Mouse (Mus musculus) E14TG2a.4 (cell line): ENCODE results near the gene Ank2.

Source experiments
- H3K27me3 ChIP-seq: 2 replicates; pipeline ENCODE4 v1.6.1; 2014; ENCODE audit warnings: low read length, control low read depth; ENCODE audit not compliant: insufficient read depth
- H3K36me3 ChIP-seq: 2 replicates; pipeline ENCODE4 v1.6.1; 2014; ENCODE audit warnings: low read length, control low read depth; ENCODE audit not compliant: insufficient read depth
- H3K4me1 ChIP-seq: replicated peaks from 2 replicates; pipeline ENCODE4 v1.6.1; 2014; ENCODE audit warnings: low read depth, low read length, control low read depth
- H3K4me3 ChIP-seq: replicated peaks from 2 replicates; pipeline ENCODE4 v1.5.1; 2014; ENCODE audit warnings: mild to moderate bottlenecking, low read length
- H3K9me3 ChIP-seq: 2 replicates; pipeline ENCODE4 v1.6.1; 2014; ENCODE audit warnings: low read length, control low read depth
- CTCF ChIP-seq: conservative IDR thresholded peaks from 2 replicates; pipeline ENCODE4 v1.5.1; 2014; ENCODE audit warnings: low read length
- NANOG ChIP-seq: IDR thresholded peaks from 2 replicates; pipeline ENCODE4 v1.6.1; 2014; ENCODE audit warnings: borderline replicate concordance, low read length, mixed read lengths
- POU5F1 ChIP-seq: IDR thresholded peaks from 2 replicates; pipeline ENCODE4 v1.6.1; 2014; ENCODE audit warnings: low read length, borderline replicate concordance

Ank2 gene

DNA sequence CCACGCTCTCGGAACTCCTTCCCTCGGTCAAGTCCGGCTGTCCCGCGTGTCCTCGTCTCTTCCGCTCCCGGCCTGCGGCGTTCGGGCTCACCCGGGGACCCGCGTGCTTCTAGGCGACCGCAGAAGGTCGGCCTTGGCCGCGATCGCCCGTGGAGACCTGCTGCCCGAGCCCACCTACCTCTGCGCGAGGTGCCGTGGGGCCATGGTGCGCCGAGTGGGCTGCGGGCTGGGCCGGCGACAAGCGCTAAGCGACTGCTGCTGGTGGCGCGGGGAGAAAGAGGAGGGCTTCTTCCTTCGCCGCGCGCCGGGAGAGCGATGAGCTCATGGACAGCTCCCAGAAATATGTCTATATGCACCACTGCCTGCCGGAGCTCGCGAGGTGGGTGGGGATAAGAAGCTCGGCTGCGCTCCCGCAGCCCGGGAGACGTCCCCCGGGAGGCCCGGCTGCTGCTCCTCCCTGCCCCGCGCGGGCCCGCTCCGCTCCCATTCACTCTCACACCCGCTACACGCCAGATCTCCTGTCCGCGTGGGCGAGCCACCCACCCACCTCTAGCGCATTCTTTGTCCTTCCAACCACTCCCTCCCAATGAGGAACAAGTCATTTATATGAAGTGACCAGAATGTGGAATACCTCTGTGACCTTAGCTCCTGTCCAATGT is at the start of gene Ank2:
Gene Ank2 (minus strand): TSS at position 609 of the 659 bp plus-strand sequence.
- Histone ChIP-seq H3K36me3 (no peaks in the 10 kb centered on the region), H3K4me1 (peaks cover 16% of the 10 kb centered on the region), H3K4me3 (peak within 1 kb of the TSS; percentile 79), H3K27me3 (peaks cover 33% of the 10 kb centered on the region), H3K9me3 (no peaks in the 10 kb centered on the region)
- TF ChIP-seq NANOG: no peak
- TF ChIP-seq CTCF: no peak
- TF ChIP-seq POU5F1: no peak

DNA sequence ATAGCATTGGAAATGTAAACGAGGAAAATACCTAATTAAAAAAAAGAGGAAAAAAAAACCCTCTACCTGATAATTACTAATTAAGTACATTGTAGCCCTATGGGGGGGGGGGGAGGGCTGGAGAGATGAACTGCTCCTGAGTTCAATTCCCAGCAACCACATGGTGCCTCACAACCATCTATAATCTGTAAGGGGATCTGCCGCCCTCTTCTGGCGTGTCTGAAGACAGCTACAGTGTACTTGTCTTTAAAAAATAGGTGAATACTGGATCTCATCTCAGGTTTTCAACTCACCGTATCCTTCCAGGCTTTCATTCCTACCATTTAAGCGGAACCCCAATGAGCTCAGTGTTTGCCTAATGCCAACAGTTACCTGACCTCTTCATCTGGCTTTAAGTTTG is 48.7 kb upstream of the Ank2 start:
- Histone ChIP-seq H3K36me3 (peaks cover 31% of the 10 kb centered on the region), H3K9me3 (no peaks in the 10 kb centered on the region), H3K27me3 (no peaks in the 10 kb centered on the region), H3K4me1 (peaks cover 32% of the 10 kb centered on the region), H3K4me3 (no peak overlapping the region)
- TF ChIP-seq CTCF: no peak

DNA sequence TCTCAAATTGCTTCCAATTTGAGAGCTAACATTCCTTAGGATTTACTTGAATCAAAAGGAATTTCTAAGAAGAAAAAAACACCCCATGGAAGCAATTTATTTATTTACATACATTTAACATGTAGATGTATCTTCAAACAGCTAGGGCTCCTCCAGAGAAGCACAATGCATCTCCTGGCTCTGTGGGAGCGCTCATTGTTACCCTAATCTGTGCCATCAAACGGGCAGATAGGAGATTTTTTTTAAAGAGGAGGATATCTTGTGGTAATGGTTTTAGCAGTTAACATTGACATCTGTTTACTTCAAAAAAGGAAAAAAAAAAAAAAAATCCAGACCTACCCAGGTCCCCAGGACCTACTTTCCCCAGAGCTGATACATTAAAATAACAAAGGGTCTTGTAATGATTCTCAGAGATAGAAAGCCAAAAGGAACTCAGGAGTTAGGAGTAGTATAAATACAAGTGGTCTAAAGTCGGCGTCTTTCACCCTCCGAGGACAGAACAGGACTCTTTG is 45.5 kb upstream of the Ank2 start:
- TF ChIP-seq NANOG (peak; percentile 96), CTCF (no peak), POU5F1 (0 out of 2 replicates have a peak, but pooled peaks have one; percentile 15)
- Histone ChIP-seq H3K9me3 (no peaks in the 10 kb centered on the region), H3K36me3 (peaks cover 51% of the 10 kb centered on the region), H3K4me3 (peak overlapping the region; percentile 13; the same call in 1 of the 2 replicates), H3K27me3 (no peaks in the 10 kb centered on the region), H3K4me1 (peaks cover 31% of the 10 kb centered on the region)

DNA sequence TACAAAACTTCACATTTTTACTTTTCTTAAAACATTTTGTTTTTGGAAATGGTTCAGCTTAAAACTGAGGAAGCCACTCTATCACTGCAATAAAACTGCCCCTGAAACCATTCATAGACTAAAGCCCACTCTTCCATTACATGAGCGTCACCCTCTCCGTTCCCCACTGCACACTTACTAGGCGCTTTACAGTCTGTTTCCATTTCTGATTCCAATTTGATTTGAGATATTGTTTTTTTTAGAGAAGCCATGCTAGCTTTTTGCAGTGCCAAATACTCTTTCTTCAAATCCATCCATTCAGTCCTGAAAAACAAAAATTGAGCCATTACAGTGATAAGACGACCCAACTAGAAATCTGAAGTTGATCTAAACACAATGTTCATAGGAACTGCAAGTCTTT is 44.8 kb upstream of the Ank2 start:
- Histone ChIP-seq H3K36me3 (peaks cover 55% of the 10 kb centered on the region), H3K4me1 (peaks cover 31% of the 10 kb centered on the region), H3K9me3 (no peaks in the 10 kb centered on the region), H3K27me3 (no peaks in the 10 kb centered on the region), H3K4me3 (no peak overlapping the region)
- TF ChIP-seq CTCF (no peak), NANOG (no peak), POU5F1 (no peak)

DNA sequence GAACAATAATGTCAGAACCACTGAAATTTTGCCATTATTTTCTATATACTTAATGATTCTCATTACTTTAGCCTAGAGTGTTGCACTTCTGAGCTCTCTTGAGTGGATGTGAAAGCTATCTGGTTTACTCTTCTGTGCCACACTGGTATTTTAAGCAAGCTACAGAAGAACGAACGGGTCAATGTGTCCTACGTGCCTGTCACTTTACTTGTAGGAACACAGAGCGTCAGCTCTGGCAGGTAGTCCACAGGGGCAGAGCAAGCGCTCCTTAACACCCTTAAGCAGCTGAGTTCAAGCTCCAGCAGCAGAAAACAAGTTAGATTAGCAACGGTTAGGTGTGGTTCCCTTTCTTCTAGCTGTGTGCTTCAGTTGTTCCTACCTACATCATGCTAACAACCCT is 40.0 kb upstream of the Ank2 start:
- Histone ChIP-seq H3K9me3 (no peaks in the 10 kb centered on the region), H3K36me3 (peaks cover 45% of the 10 kb centered on the region), H3K27me3 (no peaks in the 10 kb centered on the region), H3K4me3 (no peak overlapping the region), H3K4me1 (peaks cover 23% of the 10 kb centered on the region)
- TF ChIP-seq POU5F1 (no peak), CTCF (no peak), NANOG (no peak)

DNA sequence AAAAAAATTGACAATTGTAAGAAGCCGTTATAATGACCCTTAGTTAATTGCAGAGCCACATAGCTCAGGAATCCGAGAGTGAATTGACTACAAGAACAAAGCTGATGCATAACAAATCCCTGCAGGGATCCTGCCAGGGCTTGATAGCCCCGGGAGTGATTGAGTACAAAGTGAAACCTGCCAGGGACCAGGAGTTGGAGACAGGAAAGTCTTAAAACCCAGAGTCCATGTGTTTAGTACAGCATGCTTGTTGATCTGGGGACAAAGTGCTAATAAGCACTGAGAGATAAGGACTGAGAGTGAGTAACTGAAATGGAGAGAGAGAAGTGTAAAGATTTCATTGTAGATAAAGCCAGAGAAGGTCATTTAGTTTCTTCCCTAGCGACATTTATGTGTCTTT is 31.1 kb upstream of the Ank2 start:
- Histone ChIP-seq H3K4me3 (no peak overlapping the region), H3K36me3 (no peaks in the 10 kb centered on the region), H3K9me3 (peaks cover 18% of the 10 kb centered on the region), H3K4me1 (peaks cover 4% of the 10 kb centered on the region), H3K27me3 (no peaks in the 10 kb centered on the region)
- TF ChIP-seq CTCF (no peak), NANOG (peak; percentile 85), POU5F1 (peak; percentile 92)

DNA sequence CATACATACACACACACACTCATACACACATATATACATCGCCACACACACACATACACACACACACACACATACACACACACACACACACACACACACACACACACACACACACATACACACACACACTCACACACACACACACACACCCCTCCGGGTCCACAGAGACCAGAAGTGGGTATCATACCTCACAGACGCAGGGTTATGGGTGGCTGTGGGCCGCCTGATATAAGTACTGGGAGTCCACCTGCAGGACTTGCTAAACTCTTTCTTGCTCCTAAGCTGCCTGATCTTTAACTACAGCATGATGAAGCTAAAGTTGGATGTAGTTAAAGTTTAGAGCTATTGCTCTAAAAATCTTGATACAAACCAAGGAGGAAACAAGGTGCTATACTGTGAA is 30.7 kb upstream of the Ank2 start:
- H3K9me3 ChIP-seq: peaks cover 18% of the 10 kb centered on the region
- no peaks in the 10 kb centered on the region for H3K27me3 ChIP-seq
- H3K4me3 ChIP-seq: no peak overlapping the region
- no peaks in the 10 kb centered on the region for H3K36me3 ChIP-seq
- H3K4me1 ChIP-seq: peaks cover 4% of the 10 kb centered on the region
- no peak for TF ChIP-seq NANOG
- no peak for TF ChIP-seq CTCF
- no peak for TF ChIP-seq POU5F1

DNA sequence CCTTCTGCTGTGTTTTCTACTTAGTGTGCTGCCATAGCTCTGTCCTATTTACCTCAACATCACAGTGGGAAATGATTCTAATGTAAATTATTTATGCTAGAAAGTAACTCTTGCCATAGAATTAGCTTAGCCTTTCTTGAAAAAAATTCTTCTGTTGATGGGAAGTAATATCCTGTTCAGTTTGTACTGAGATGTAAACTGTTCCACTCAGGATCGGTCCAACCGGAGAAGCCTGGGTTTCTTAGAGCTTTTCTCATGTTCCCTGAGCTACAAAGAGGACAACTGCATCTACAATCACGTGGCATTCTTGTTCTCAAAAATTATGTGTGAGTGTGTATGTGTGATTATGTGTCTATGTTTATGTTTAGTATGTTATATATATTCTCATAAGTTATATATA is 30.1 kb upstream of the Ank2 start:
- Histone ChIP-seq H3K4me1 (peaks cover 4% of the 10 kb centered on the region), H3K27me3 (no peaks in the 10 kb centered on the region), H3K9me3 (peaks cover 18% of the 10 kb centered on the region), H3K36me3 (no peaks in the 10 kb centered on the region), H3K4me3 (no peak overlapping the region)
- no peak for TF ChIP-seq CTCF

DNA sequence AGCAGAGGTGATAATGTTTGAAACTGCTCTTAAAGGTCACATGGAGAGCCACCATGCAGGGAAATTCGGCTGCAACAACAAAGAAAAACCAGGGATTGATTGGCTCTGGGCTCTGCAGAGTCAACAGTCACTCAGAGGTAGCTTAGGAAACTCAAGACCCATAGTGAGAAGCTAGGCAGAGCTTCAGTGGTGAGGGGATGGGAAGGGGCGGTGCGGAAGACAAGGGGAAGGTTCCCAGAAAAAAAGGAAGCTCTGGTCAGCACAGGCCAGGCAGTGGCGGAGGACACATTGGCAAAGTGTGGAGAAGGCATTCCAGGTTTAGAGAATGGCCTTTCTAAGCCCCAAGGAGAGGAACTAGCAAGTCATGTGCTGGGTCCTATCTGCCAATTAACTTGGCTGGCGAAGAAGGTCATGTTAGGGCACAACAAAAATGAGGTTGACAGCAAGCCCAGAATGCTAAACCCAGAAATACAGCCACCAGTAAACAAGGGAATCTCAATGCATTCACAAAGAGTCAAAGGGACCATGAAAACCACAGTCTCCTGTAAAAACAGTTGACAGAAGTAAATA is 28.4 kb upstream of the Ank2 start:
- no peak for TF ChIP-seq POU5F1
- no peak for TF ChIP-seq CTCF
- Histone ChIP-seq H3K9me3 (peaks cover 11% of the 10 kb centered on the region), H3K27me3 (no peaks in the 10 kb centered on the region), H3K4me1 (peaks cover 4% of the 10 kb centered on the region), H3K4me3 (no peak overlapping the region), H3K36me3 (no peaks in the 10 kb centered on the region)
